Mouse (Mus musculus) small intestine, adult 2 months (tissue): ENCODE data around the gene Smarcc1.

Source experiments
- CTCF ChIP-seq: fragments of 200-500 bp; IDR thresholded peaks from 2 replicates; pipeline ENCODE4 v1.5.1; 2012; ENCODE audit warnings: low read depth, mild to moderate bottlenecking, control low read depth, inconsistent platforms, low read length, moderate library complexity, mixed read lengths; ENCODE audit not compliant: insufficient replicate concordance, insufficient read length; ENCODE audit errors: extremely low read depth
- POLR2A ChIP-seq: fragments of 200-500 bp; IDR thresholded peaks from 2 replicates; pipeline ENCODE4 v1.6.1; 2012; ENCODE audit warnings: low read depth, mild to moderate bottlenecking, control low read depth, inconsistent platforms, low read length, moderate library complexity

- TF ChIP-seq CTCF, result no peak
- no peak for TF ChIP-seq POLR2A
These were observed 108.7 kb downstream of the Smarcc1 start for GRCm38 (mm10) chr9:110226191-110226590.
